Mouse (Mus musculus) layer of hippocampus, adult 11-12 months (tissue): Measurements from ENCODE around the gene Acmsd.
"Not testable (repeated sequence)": the region's sequence is repeated elsewhere in the genome, so short reads cannot be mapped to it uniquely, and the experiment has no call there.

ENCODE experiments used
- DNase-seq: peaks from one replicate; pipeline ENCODE4 v3.0.0; 2022; ENCODE audit warnings: low spot score

The Acmsd gene

GRCm38 (mm10) chr1:127729096-127729495, at the start of gene Acmsd:
Acmsd (plus strand) TSS chr1:127729413.
- DNase-seq, result no peak

DNA sequence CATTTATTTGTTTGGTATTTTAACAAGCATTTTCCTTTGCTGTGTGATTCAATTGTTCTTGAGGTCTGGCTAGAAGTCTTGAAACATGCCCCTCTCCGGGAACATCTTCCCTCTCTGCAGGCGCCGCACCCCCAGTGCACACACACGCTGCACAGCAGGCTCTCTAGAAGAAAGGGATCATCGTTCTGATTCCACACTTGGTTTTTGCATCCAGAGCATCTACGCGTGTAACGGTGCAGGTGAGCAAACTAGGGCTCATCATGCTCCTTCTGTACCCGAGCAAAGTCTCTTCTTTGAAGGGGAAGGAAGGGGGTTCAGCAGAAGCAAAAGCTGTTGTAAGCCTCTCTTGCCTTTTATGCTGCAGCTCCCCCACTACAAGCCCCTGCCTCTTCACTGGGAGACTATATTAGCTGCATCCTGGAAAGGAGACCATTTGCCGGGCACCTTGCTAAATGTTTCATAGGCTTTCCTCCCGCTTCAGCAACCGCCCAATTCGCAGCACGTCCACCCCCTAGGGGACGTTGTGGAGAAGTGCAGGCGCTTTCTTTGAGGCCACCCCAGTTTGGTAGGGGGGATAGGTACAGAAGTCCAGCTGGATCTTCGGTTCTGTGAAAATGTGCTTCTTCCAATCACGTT, 49.6 kb upstream of the Acmsd start, which contains the start of gene Tmem163:
Tmem163 (minus strand) TSS at position 51 of the 636 bp plus-strand sequence.
- DNase-seq, result no peak

DNA sequence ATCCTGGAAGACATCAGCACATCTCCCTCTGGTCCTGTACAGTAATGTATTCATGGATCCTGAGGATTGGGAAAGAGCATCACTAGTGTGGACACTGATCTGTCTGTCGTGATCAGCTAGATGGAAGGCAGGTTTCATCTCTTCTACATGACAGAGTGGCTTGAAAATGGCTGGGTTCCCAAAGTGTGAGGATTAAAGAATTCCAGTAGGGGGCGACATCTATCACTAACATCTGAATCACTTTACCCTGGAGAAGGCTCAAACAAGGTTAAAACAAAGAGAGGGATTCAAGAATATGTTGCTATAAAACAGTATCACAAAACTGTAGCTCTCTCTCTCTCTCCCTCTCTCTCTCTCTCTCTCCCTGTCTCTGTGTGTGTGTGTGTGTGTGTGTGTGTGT, 32.7 kb upstream of the Acmsd start:
- no peak for DNase-seq

GRCm38 (mm10) chr1:127702187-127702586, 27.0 kb upstream of the Acmsd start:
- DNase-seq, result no peak

- DNase-seq, result no peak
Measured at GRCm38 (mm10) chr1:127706269-127706668, 22.9 kb upstream of the Acmsd start.

DNA sequence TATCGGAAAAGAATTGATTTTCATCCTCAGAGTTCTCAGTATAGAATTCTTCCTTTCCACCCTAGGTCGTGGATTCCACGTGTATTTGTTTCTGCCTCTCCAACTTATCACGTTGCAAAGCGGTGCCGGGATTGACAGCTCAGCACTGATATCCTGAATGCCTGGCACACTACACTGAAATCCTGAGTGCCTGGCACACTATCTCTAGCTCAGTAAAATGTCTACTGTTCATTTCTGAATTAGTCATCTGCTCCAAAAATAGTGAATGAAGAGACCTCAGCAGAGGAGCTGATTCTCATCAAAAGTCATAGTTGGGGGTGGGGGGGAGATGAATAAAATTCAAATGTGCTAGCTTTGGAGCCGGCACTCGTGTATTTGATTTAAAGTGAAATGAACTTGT, 12.8 kb upstream of the Acmsd start:
- DNase-seq, result peak; percentile 25

DNA sequence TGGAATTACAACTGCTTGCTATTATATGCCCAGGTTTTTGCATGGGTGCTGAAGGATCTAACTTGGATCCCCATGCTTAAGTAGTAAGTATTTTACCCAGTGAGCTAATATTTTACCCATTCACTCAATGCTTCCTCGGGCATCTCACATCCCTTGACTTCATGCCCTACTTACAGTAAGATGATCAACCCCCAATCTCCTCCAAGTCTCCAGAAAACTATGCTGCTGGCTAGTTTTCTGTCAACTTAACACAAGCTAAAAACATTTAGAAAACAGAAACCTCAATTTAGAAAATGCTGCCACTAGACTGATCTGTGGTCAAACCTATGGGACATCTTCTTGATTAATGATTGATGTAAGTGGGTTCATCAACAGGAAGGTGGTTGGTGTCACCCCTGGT, 10.9 kb upstream of the Acmsd start:
- no peak for DNase-seq

- no peak for DNase-seq
Measured at GRCm38 (mm10) chr1:127723596-127723995, 5.6 kb upstream of the Acmsd start.

DNA sequence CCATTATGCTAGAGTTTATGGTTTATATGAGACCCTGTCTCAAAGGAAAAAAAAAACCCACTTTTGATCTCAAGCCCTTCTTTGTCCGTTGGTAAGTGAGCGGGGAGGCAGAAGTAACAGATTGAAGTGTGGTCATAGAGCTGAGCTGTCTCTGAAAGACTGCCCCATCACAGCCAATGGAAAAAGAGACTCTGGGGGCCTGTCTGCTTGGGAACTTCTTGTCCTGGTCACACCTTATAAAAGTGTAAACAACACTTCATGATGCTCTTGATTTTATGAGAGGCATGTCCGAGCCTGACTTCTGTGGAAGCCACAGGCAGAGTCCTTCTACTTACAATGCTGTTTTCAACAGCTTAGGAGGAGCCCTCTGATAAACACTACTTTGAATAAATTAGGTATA, 1.9 kb downstream of the Acmsd start:
- DNase-seq, result no peak

DNA sequence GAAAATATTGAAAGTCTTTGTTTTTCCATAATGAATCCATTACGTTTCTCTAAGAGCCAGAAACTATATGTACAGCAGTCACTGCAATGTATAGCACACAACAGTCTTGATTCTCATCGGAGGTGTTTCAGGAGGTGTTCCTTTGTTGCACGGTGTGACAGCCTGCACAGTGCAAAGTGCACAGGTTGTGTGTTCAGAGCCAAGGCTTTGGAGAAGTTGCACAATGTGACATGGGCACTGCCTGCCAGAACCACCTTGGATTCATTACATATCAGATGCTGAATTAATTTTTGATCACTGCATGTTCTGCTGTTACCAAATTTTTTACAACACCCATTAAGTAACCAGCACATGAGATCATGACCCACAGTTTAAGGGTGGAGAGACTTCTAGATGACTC, 3.2 kb downstream of the Acmsd start:
- no peak for DNase-seq

DNA sequence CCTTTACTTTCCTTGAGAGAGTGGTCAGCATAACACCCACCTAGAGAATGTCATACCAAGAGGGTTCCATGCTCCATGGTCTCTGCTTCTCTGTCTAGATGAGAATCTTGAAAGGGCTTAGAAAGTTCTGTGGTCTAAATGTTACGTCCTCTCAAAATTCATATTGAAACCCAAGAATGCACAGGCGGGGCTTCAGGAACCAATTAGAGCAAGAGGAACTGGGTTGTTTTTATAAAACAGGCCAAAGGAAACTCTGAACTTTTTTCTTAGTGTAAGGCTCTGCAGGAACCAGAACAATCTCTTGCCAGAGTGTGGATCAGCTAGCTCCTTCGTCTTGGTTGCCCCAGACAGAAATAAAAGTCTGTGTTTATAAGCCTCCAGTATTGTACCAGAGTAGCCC, 3.6 kb downstream of the Acmsd start:
- DNase-seq, result no peak

- no peak for DNase-seq
Measured at GRCm38 (mm10) chr1:127735356-127735755, 6.1 kb downstream of the Acmsd start.

- no peak for DNase-seq
Measured at GRCm38 (mm10) chr1:127750401-127751102, 21.3 kb downstream of the Acmsd start.

DNA sequence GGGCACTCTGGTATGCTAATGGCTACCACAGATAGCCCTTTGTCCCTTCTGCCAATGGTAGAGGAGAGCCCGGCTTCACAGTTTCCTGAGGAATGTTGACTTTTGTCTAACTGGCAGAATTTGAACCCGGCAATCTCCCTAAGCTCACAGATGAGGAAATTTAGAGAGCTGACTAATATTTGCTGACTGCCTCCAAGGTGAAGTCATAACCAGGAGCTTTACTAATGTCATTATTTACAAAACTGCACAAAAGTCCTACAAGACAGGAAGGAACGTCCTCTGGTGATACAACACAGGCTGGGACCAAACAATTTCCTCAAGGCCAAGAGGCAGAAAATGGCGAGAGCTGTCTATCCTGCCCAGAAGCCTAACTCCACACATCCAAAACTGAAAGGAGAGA, 26.6 kb downstream of the Acmsd start:
- no peak for DNase-seq

DNA sequence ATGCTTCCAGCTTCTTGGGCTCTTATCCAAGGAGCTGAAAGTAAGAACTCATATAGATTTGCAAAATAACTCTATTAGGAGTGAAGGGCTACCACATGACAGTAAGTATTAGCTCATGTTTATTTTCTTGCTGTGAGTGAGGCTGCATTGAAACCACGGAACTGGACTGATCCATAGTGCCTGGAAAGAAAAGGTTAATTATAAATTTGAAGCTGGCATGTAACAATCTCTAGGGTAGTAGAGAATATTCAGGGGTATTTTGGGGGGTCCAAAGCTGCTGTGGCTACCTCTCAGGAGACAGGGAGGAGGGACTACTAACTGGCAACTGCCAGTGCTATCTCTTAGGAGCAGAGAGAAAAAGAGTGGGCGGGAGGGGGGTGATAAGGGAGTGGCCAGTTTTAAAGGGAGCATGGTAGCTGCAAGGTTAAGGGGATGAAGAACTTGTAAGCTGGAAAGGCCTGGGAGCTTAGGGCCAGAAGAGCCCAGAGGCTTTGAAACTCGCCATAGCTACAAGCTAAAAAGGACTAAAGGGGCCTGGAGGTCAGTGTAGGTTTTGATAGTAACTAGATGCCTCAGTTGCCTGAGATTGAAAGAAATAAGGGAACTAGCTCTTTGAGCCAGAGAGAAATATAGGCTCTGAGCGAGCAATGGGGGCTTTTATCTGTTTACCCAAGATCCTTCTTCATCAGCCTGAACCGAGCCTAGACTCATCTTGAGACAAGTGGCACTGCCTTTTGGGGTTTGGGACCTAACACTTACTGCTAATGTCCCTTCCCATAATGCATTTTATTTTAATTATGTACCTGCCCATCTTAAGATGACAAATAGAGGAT, 27.3 kb downstream of the Acmsd start:
- no peak for DNase-seq

DNA sequence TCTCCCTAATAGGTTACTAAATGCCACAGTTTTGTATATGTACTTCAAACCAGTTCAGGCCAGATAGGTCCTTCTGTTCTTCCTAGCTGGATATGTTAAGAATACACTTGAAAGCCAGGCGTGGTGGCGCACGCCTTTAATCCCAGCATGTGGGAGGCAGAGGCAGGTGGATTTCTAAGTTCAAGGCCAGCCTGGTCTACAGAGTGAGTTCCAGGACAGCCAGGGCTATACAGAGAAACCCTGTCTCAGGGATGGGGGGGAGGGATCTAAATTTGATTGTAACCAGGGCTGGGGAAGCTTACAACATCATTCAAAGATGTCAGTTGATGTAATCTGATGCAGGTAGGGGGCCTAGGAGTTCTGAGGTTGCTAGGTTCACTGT, 27.9 kb downstream of the Acmsd start:
- not testable (repeated sequence) for DNase-seq

DNA sequence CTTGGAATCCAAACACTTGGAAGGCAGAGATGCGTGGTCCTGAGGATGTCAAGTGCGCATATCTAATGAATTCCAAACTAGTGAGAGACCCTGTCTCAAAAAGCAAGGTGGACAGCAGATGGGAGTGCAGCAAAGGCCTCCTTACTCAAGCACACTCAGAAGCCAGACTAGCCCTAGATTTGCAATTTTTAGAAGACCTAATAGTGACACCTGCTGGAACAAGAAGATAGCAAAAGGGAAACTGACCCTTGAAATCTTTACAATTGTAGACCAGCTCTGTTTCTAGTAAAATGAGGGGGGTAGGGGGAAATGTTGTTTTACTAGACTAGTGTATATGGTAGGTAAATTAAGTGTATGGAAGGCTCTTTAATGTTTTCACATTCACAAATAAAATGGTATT, 36.3 kb downstream of the Acmsd start:
- DNase-seq, result no peak

- DNase-seq, result no peak
Measured at GRCm38 (mm10) chr1:127766741-127767140, 37.5 kb downstream of the Acmsd start.

DNA sequence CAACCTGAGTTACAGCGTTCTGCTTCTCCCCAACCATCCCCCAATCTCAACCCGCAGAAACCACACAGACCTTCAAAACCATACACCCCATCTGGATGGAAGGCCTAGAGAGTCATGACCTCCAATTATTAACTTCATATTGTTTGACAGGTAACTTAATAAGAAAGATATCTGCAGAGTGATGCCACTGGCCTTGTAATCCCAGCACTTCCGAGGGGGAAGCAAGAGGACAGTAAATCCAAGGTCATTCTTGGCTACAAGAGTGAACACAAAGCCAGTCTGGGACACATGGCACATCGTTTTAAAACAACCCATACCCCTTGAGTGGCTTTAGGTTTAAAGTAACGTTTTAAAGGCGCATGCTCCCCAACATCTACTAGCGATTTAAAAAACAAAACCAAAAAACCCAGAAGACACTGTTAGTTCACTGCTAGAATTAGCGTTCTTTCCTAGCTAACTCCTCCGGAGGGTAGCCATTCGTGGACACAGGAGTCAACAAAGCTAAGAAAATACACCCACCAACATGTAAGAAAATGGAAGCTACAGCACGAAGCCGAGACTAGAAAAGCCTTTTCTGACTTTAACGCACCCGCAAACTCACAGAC, 44.1 kb downstream of the Acmsd start:
- no peak for DNase-seq

DNA sequence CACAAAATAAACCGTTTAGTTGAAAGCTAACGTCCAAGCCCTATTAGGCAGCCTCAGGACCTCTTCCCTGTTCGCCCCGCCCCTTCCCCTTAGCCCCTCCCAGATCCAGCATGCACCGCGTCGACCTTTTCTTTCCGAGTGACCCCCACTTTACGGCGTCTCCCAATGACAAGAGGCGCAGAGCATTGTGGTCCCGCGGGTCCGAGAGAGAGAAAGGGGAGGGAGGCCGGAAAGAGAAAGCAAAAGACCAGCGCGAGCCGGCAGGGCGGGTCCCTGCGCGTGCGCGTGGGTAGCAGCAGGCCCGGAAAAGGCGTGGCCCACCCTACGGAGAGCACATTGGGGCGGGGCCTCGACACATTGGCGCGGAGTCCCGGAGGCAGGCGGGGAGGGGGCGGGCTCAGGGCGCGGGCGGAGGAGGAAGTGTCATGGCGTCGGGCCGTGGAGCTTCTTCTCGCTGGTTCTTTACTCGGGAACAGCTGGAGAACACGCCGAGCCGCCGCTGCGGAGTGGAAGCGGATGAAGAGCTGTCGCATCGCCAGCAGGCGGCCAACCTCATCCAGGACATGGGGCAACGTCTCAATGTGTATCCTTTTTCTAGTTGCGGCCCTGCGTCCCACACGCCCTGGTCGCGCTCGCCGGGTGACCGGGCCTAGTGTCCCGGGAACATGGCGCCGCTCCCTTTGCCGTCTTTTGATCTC, 44.7 kb downstream of the Acmsd start, which contains the start of gene Ccnt2:
Ccnt2 (plus strand) TSS at position 362 of the 698 bp plus-strand sequence.
- DNase-seq, result peak; percentile 99

DNA sequence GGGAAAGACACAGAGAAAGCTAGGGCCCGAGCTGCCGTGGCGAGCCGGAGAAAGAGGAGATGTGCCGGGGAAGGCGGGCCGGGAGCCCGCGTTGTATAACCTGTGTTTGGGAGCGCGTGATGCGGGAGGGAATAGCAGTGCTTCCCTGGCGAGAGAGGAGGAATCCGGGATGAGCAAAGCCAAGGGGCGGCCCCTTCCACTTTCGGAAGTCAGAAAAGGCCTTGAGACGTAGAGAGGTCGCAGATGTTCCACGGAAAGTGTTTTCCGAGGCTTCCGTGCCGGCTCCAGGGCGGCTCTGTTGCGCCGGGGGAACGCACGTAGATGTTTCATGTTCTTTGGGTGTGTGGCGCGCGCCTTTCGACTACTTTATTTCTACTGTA, 45.3 kb downstream of the Acmsd start:
- no peak for DNase-seq

- DNase-seq, result no peak
Measured at GRCm38 (mm10) chr1:127775206-127775720, 46.0 kb downstream of the Acmsd start.
